Mouse (Mus musculus) heart, embryonic 13.5 days (tissue): ENCODE measurements around the gene Sertad2. TPM values are rescaled to one million over a fixed set of nuclear protein-coding genes. Genes with fewer than 3 reads are reported as not detected.

ENCODE experiments used
- ATAC-seq: fragments of 200-750 bp; cut with Nextera tagmentation; 2 replicates; pipeline ENCODE4 v1.8.0; 2017; ENCODE audit warnings: moderate TSS enrichment; ENCODE audit not compliant: insufficient number of reproducible peaks, low FRiP score, low TSS enrichment; ENCODE audit errors: extremely low read depth
- H3K27ac ChIP-seq: fragments of 300-500 bp; sonication (generic); replicated peaks from 2 replicates; pipeline ENCODE4 v1.5.1; 2015; ENCODE audit warnings: moderate library complexity, mild to moderate bottlenecking, inconsistent platforms
- H3K27me3 ChIP-seq: fragments of 300-500 bp; sonication (generic); replicated peaks from 2 replicates; pipeline ENCODE4 v1.6.1; 2015; ENCODE audit warnings: mild to moderate bottlenecking, inconsistent platforms
- H3K36me3 ChIP-seq: fragments of 300-500 bp; sonication (generic); 2 replicates; pipeline ENCODE4 v1.6.1; 2015; ENCODE audit warnings: mild to moderate bottlenecking, inconsistent platforms
- H3K4me1 ChIP-seq: fragments of 300-500 bp; sonication (generic); 2 replicates; pipeline ENCODE4 v1.6.1; 2015; ENCODE audit warnings: inconsistent platforms
- H3K4me2 ChIP-seq: fragments of 300-500 bp; sonication (generic); 2 replicates; pipeline ENCODE4 v1.6.1; 2015; ENCODE audit warnings: inconsistent platforms, mild to moderate bottlenecking, moderate library complexity
- H3K4me3 ChIP-seq: fragments of 300-500 bp; sonication (generic); 2 replicates; pipeline ENCODE4 v1.5.1; 2015; ENCODE audit warnings: moderate library complexity, mild to moderate bottlenecking, inconsistent platforms
- H3K9ac ChIP-seq: fragments of 300-500 bp; sonication (generic); 2 replicates; pipeline ENCODE4 v1.6.1; 2015; ENCODE audit warnings: inconsistent platforms, mild to moderate bottlenecking, moderate library complexity
- H3K9me3 ChIP-seq: fragments of 300-500 bp; sonication (generic); 2 replicates; pipeline ENCODE4 v1.6.1; 2016; ENCODE audit warnings: inconsistent platforms
- WGBS: fragments of 180-500 bp; shearing (Covaris S2); methylation state at CpG from one replicate; pipeline ENCODE4 v1.1.7; 2015; ENCODE audit warnings: mixed read lengths; 5-methylcytosine and 5-hydroxymethylcytosine counted together
- polyA plus RNA-seq: library from polyadenylated mRNA; unstranded; fragments of >200 nt; fragmentation: Nextera tagmentation; extraction: Ambion mirVana; gene quantifications from 2 replicates; pipeline ENCODE4 v1.2.1, GENCODE M21; 2015

Gene Sertad2
- 30.5 and 32.7 TPM in 2 replicates for polyA plus RNA-seq

DNA sequence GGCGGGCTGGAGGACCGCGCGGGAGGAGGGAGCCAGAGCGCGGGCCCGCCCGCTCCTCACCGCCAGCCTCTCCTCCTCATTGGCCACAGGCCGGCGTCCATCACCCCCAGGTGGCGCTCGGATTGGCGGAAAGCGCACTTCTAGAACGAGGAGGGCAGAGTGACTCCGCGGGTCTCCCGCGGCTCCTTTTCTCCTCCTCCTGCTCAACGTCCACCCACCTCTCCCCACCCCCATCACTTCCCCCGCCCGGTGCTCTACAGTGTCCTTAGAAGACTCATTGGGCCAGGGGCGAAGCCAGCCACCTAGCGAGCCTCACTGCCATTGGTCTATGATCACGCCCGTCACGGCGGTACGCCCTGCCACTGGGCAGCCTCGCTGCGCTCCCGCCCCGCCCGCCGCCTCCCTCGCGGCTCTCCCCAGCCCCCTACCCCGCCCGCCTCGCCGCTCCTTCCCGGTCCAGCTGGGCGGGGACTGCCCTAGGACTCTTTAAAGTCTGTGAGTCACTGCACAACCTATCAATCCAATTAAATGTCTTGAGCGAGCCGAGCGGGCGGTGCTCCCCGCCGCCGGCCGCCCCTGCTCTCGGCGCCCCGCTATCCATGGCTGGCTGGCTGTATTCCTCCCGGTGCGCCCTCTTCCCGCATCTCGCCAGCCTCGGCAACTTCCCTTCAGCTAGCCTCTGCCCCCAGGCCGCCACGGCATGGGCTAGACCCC lies at the start of gene Sertad2:
TSS of gene Sertad2 (plus strand) at position 515 of the 714 bp plus-strand sequence.
- no peaks in the 10 kb centered on the region for H3K9me3 ChIP-seq
- peak within 1 kb of the TSS; percentile 89 for H3K9ac ChIP-seq
- H3K27me3 ChIP-seq: 0 out of 2 replicates have a peak, but pooled peaks cover 3% of the 10 kb centered on the region

DNA sequence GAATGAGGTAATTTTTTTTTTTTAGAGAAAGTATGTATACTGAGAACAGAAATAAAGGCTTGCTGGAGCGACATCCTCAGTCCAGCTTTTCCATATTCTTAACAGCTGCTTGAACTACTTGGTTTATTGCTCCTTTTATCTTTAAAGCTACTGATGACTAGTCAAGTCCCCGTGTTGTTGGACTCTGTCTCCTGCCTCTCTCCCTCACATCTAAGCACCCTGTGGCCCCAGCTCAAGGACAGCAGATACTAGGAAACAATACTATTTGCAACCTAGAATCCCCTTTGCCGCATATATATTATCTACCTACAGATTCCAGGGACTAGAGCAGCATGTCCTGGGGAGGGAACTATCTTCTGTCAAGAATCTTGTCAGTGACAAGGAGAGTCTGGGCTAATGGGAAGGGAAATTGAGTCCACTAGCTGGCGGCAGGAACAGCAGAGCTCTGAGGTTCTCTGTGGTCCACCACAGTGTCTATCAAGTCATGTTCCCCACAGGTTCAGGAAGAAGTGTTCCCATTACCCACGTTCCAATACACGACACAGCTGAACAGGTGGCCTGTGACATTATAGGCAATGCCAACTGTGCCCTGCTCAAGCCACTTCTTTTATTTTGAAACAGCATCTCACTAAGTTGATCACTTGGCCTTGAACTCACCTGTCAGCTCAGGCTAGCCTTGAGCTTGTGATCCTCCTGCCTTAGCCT lies 49.0 kb upstream of the Sertad2 start:
- no peak overlapping the region for H3K4me2 ChIP-seq
- H3K9ac ChIP-seq: no peak overlapping the region
- 71% methylated on average over 6 of the region's 6 CpGs for WGBS
- no peaks in the 10 kb centered on the region for H3K36me3 ChIP-seq
- H3K27me3 ChIP-seq: peaks cover 24% of the 10 kb centered on the region
- ATAC-seq: no peak
- no peak overlapping the region for H3K27ac ChIP-seq
- no peaks in the 10 kb centered on the region for H3K9me3 ChIP-seq
- H3K4me3 ChIP-seq: no peak overlapping the region
- no peaks in the 10 kb centered on the region for H3K4me1 ChIP-seq

More for the DNA sequence above, at the start of gene Sertad2:
- Histone ChIP-seq H3K4me3 (peak within 1 kb of the TSS; percentile 85), H3K4me2 (peak within 1 kb of the TSS; percentile 78), H3K4me1 (peaks cover 19% of the 10 kb centered on the region), H3K36me3 (no peaks in the 10 kb centered on the region), H3K27ac (peak within 1 kb of the TSS; percentile 94)
- 1% methylated on average over 57 of the region's 62 CpGs for WGBS
- ATAC-seq: peak; percentile 97

DNA sequence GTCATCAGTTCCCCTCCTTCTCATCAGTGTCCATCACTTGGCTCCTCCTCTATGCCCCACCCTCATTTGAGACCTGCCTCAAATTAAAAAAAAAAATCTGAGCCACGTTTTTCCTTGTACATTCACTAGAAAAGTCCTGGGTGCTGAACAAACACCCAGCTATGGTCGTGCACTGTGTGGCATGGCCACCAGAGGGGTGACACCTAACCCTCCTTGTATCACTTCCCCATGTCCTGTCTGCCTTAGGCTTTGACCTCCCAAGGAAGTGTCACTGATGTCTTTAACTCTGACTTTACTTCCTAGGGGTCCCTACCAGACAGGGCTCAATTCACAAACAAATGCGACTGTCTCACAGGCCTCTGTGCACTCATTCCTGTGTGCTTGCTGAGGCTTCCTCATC lies 42.5 kb upstream of the Sertad2 start:
- H3K36me3 ChIP-seq: no peaks in the 10 kb centered on the region
- no peak for ATAC-seq
- WGBS: 37% methylated on average over 3 of the region's 3 CpGs
- no peak overlapping the region for H3K27ac ChIP-seq
- no peak overlapping the region for H3K4me2 ChIP-seq
- H3K9me3 ChIP-seq: no peaks in the 10 kb centered on the region
- peaks cover 10% of the 10 kb centered on the region; the same call in 1 of the 2 replicates for H3K27me3 ChIP-seq
- no peak overlapping the region for H3K9ac ChIP-seq
- no peaks in the 10 kb centered on the region for H3K4me1 ChIP-seq
- H3K4me3 ChIP-seq: no peak overlapping the region

DNA sequence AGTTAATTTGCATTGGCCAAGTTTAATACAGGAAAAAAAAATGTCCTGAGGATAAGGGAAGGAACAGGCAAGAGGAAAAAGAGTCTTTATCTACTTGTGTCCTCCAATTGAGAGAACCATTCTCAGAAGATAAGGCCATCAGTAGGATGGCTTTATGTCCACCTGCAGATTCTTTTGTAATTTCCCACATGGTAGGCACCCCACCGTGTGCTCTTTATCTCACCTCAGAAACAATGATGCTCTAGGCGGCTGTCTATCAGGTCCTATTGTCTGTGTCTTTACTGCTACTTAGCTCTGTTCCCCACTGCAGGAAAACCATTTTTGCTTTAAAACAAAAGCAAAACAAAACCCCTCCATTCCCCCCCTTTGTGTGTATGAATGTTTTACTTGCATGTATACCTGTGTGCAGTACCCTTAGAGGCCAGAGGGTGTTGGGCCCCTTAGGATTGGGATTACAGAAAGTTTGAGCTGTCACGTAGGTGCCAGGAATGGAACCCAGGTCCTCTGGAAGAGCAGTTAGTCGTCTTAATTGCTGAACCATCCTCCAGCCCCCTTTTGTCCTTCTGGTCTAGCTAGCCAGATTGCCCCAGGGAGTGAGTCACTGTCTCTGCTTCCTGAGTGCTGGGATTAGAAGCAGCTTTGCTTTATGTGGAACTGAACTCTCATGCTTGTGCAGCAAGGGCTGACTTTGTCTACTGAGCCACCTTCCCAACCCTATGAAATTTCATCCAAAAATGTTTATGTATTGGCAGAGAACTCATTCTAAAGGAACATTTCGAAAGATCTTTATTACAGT lies 41.7 kb upstream of the Sertad2 start:
- WGBS: 64% methylated on average over 5 of the region's 5 CpGs
- H3K27ac ChIP-seq: no peak overlapping the region
- no peak overlapping the region for H3K9ac ChIP-seq
- no peaks in the 10 kb centered on the region for H3K36me3 ChIP-seq
- H3K27me3 ChIP-seq: peaks cover 8% of the 10 kb centered on the region; the same call in 1 of the 2 replicates
- ATAC-seq: no peak
- no peak overlapping the region for H3K4me3 ChIP-seq
- H3K4me1 ChIP-seq: no peaks in the 10 kb centered on the region
- H3K4me2 ChIP-seq: no peak overlapping the region
- no peaks in the 10 kb centered on the region for H3K9me3 ChIP-seq

DNA sequence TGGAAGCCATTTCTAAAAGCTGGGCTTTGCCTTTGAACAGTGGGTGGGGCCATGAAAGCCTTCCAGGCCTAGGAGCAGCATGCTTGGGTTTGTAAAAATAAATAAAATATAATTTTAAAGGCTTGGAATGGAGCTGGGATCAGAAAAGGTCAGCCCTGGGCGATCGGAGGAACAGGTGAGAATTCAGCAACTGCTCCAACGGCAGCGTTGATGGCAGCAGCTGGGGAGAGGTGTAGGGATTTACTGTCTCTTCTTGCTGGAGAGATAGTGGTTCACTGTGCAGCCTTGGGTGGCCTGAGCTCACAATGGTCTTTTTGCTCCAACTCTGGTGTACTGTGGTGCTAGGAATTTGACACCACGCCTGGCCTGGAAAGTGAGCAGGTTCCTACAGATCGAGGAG lies 29.5 kb upstream of the Sertad2 start:
- peaks cover 6% of the 10 kb centered on the region for H3K9me3 ChIP-seq
- 84% methylated on average over 6 of the region's 6 CpGs for WGBS
- no peaks in the 10 kb centered on the region for H3K4me1 ChIP-seq
- H3K27ac ChIP-seq: no peak overlapping the region
- no peak overlapping the region for H3K9ac ChIP-seq
- no peak overlapping the region for H3K4me3 ChIP-seq
- H3K4me2 ChIP-seq: no peak overlapping the region
- no peaks in the 10 kb centered on the region for H3K27me3 ChIP-seq
- ATAC-seq: no peak
- no peaks in the 10 kb centered on the region for H3K36me3 ChIP-seq

DNA sequence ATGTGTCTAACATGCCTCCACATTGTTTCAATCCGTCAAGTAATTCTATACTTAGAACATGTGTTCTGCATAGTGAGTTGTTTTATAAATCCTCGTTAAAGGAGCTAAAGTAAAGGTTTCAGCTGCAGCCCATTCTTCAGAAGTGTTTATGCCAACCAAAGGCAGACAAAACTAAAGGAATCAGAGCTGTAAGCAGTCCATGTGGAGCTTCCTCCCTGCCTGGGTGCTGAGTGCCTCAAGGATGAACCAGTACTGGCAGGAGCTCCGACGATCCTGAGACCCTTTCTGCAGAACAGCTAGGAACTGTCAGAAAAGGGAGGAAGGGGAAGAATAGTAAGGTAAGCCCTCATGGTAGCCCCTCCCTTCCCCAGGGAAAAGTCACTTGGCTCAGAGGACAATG lies 28.3 kb upstream of the Sertad2 start:
- 75% methylated on average over 4 of the region's 4 CpGs for WGBS
- ATAC-seq: no peak
- H3K4me2 ChIP-seq: no peak overlapping the region

DNA sequence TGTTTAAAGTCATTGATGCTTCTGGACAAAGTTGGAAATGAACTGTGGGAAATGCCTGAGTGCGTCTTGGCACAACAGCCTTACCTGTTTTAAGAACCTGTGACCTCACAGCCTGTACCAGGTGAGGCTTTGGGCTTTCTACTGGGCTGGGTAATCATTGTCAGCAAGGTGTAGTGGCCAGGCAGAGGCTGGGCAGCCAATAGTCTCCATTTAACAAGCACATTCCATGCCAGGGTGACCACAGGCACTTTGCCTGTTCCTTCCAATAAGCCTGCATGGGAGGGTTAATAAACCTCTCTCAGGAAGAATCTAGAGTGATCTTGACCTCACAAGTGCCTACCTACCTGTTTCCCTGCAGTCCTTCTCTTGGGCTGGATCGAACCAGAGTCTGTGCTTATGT lies 21.7 kb upstream of the Sertad2 start:
- H3K36me3 ChIP-seq: no peaks in the 10 kb centered on the region
- H3K9me3 ChIP-seq: no peaks in the 10 kb centered on the region
- H3K27me3 ChIP-seq: no peaks in the 10 kb centered on the region
- no peaks in the 10 kb centered on the region for H3K4me1 ChIP-seq
- ATAC-seq: no peak
- 78% methylated on average over 2 of the region's 2 CpGs for WGBS
- no peak overlapping the region for H3K4me3 ChIP-seq
- no peak overlapping the region for H3K9ac ChIP-seq
- no peak overlapping the region for H3K27ac ChIP-seq
- H3K4me2 ChIP-seq: no peak overlapping the region

More for the DNA sequence above, 28.3 kb upstream of the Sertad2 start:
- no peaks in the 10 kb centered on the region for H3K27me3 ChIP-seq
- no peak overlapping the region for H3K27ac ChIP-seq
- no peak overlapping the region for H3K9ac ChIP-seq
- H3K4me3 ChIP-seq: no peak overlapping the region
- H3K9me3 ChIP-seq: peaks cover 6% of the 10 kb centered on the region
- H3K4me1 ChIP-seq: no peaks in the 10 kb centered on the region
- H3K36me3 ChIP-seq: no peaks in the 10 kb centered on the region

DNA sequence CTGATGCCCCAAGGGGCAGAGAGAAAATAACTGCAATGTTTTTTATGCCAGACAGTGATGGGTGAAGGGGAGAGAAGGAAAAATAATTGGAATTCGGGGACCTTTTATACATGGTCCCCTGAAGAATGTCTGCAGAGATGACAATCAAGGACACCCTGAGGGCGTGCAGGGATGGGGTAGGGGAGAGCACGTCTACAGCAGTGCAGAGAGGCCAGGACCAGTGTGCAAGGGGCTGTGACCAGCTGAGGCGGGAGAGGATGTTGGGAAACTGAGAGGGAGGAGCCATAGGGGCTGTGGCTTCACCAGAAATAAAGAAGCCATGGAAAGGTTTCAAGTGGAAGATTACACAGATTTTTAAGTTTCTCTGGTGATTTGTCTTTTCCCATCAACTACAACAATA lies 20.3 kb upstream of the Sertad2 start:
- H3K9ac ChIP-seq: no peak overlapping the region
- 51% methylated on average over 4 of the region's 4 CpGs for WGBS
- no peaks in the 10 kb centered on the region for H3K36me3 ChIP-seq
- ATAC-seq: no peak
- no peaks in the 10 kb centered on the region for H3K27me3 ChIP-seq
- H3K4me1 ChIP-seq: no peaks in the 10 kb centered on the region
- no peak overlapping the region for H3K4me3 ChIP-seq
- H3K4me2 ChIP-seq: no peak overlapping the region
- H3K9me3 ChIP-seq: no peaks in the 10 kb centered on the region
- H3K27ac ChIP-seq: no peak overlapping the region

DNA sequence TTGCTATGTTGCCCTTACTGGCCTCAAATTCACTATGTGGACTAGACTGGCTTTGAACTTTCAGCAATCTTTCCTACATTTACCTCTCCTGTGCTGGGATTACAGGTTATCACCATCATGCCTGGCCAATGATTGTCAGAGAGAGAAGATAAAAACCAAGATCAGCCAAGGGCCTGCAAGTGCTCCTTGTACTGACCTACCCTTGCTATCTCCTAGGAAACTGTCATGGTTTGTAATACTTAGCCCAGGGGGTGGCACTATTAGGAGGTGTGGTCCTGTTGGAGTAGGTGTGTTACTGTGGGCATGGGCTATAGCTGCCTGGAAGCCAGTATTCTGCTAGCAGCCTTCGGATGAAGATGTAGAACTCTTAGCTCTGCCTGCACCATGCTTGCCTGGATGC lies 18.6 kb upstream of the Sertad2 start:
- H3K9ac ChIP-seq: no peak overlapping the region
- no peak overlapping the region for H3K27ac ChIP-seq
- H3K36me3 ChIP-seq: no peaks in the 10 kb centered on the region
- no peak overlapping the region for H3K4me3 ChIP-seq
- 82% methylated on average over 1 of the region's 1 CpGs for WGBS
- H3K9me3 ChIP-seq: no peaks in the 10 kb centered on the region
- no peaks in the 10 kb centered on the region for H3K27me3 ChIP-seq
- no peak for ATAC-seq
- H3K4me1 ChIP-seq: no peaks in the 10 kb centered on the region
- no peak overlapping the region for H3K4me2 ChIP-seq

DNA sequence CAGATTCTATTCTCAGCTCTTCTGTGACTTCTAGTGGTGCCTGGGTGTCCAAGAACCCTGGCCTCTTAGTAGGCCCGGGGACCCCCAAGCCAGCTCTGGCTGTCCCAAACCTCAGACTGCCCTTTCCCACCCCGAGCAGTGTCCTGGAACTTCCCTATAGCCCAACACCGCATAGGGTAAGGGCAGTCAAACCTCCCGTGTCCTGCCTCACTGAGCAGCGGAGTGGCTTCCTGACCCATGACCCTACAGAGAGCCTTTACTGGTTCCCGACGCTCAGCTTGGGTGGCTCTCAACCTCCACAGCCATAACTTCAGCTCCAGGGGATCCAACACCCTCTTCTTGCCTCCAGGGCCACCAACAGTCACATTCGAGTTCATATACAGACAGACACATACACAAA lies 17.1 kb upstream of the Sertad2 start:
- Histone ChIP-seq H3K9me3 (no peaks in the 10 kb centered on the region), H3K36me3 (no peaks in the 10 kb centered on the region), H3K4me2 (no peak overlapping the region), H3K27ac (no peak overlapping the region), H3K27me3 (no peaks in the 10 kb centered on the region), H3K4me3 (no peak overlapping the region), H3K9ac (no peak overlapping the region), H3K4me1 (peaks cover 2% of the 10 kb centered on the region; the same call in 1 of the 2 replicates)
- 77% methylated on average over 8 of the region's 8 CpGs for WGBS
- ATAC-seq: no peak

DNA sequence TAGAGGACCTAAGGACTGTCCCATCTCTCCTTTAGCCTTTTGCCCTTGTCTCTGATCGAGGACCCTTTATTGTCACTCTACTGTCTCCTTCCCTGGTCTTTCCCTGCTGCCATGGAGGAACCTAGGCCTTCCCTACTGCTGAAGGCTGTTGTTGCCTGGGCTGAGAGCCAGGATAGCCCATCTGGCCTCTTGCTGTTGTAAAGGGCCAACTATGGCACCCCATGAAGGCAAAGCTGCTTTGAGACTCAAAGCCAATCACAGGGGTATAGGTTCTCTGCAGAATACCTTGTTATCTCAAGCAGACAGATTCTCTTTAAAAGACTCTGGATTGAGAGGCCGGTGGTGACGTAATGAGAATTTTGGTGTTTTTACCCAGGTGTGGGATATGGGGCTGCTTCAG lies 15.2 kb upstream of the Sertad2 start:
- Histone ChIP-seq H3K9ac (no peak overlapping the region), H3K9me3 (no peaks in the 10 kb centered on the region), H3K27ac (no peak overlapping the region), H3K4me1 (peaks cover 11% of the 10 kb centered on the region), H3K4me3 (no peak overlapping the region), H3K4me2 (no peak overlapping the region), H3K36me3 (no peaks in the 10 kb centered on the region), H3K27me3 (no peaks in the 10 kb centered on the region)
- WGBS: 86% methylated on average over 3 of the region's 3 CpGs
- no peak for ATAC-seq
